Comparison of ENCODE assay signal across 8 mouse cellular contexts in genomic region chr4:70311530-70311929, GRCm38 (mm10).
DNase-seq lines count a peak whose midpoint lies in the region; ATAC-seq lines count a peak whose summit lies in the region.

No protein-coding gene starts in this region.

- H3K9me3 ChIP-seq in forebrain, embryonic 16.5 days (ENCODE audit: control insufficient read depth, low read length) = no peaks in the 10 kb centered on the region

- peak; percentile 89 for ATAC-seq in forebrain, embryonic 16.5 days

- H3K9ac ChIP-seq in forebrain, embryonic 16.5 days (replicated peaks; ENCODE audit: low read depth, low read length) = no peak overlapping the region

- 46% methylated on average over 5 of the region's 5 CpGs for WGBS in forebrain, embryonic 16.5 days

- H3K4me3 ChIP-seq in forebrain, embryonic 16.5 days (replicated peaks; ENCODE audit: low read length) = no peak overlapping the region

- DNase-seq in adrenal gland, adult (ENCODE audit: inconsistent age in 2 of 2, low spot score in 1 of 2) = peak; percentile 41 to 79
- DNase-seq in adrenal gland, postnatal 4 days (ENCODE audit: low spot score in 2 of 2) = no peak
- DNase-seq in NIH3T3 (ENCODE audit: low read depth) = peak; percentile 88
- DNase-seq in layer of hippocampus, postnatal 36 days = peak; percentile 53 to 70
- peak; percentile 51 to 56 for DNase-seq in right cerebral cortex, postnatal 10 days (ENCODE audit: low spot score in 2 of 2)
- no peak for DNase-seq in testis, postnatal 14 days (ENCODE audit: low spot score)
- no peak for DNase-seq in adipocyte (ENCODE audit: low spot score)

- H3K27ac ChIP-seq in forebrain, embryonic 16.5 days (ENCODE audit: low read length) = no peak overlapping the region

- H3K4me1 ChIP-seq in forebrain, embryonic 16.5 days (replicated peaks; ENCODE audit: control insufficient read depth, insufficient read depth, low read length) = peaks cover 16% of the 10 kb centered on the region

- H3K4me2 ChIP-seq in forebrain, embryonic 16.5 days (ENCODE audit: low read length) = no peak overlapping the region

- H3K27me3 ChIP-seq in forebrain, embryonic 16.5 days (replicated peaks; ENCODE audit: control insufficient read depth, insufficient read depth, low read length) = no peaks in the 10 kb centered on the region

- peaks cover 7% of the 10 kb centered on the region; the same call in 1 of the 2 replicates for H3K36me3 ChIP-seq in forebrain, embryonic 16.5 days (ENCODE audit: control insufficient read depth, insufficient read depth)

Comparison
In these comparisons a context has a peak if more than half of its experiments do, and no peak if none do; other contexts are left out.
1. DNase-seq: peak in adrenal gland, adult (2 of 2), NIH3T3 (single experiment), layer of hippocampus, postnatal 36 days (2 of 2) and right cerebral cortex, postnatal 10 days (2 of 2); none in adrenal gland, postnatal 4 days (0 of 2), testis, postnatal 14 days (single experiment) and adipocyte (single experiment).